Mouse (Mus musculus) lung, embryonic 15.5 days (tissue): ENCODE results near the gene Glrx. TPM values are rescaled to one million over a fixed set of nuclear protein-coding genes. Genes with fewer than 3 reads are reported as not detected.
"Not testable (repeated sequence)": the region's sequence is repeated elsewhere in the genome, so short reads cannot be mapped to it uniquely, and the experiment has no call there.

Experiments used
- ATAC-seq: fragments of 200-750 bp; cut with Nextera tagmentation; 2 replicates; pipeline ENCODE4 v1.8.0; 2017; ENCODE audit warnings: moderate number of reproducible peaks, borderline replicate concordance; ENCODE audit not compliant: low FRiP score, low TSS enrichment; ENCODE audit errors: extremely low read depth
- H3K27ac ChIP-seq: fragments of 300-500 bp; sonication (generic); 2 replicates; pipeline ENCODE4 v1.5.1; 2015; ENCODE audit warnings: moderate library complexity, mild to moderate bottlenecking, inconsistent platforms
- H3K27me3 ChIP-seq: fragments of 300-500 bp; sonication (generic); 2 replicates; pipeline ENCODE4 v1.6.1; 2015; ENCODE audit warnings: inconsistent platforms
- H3K36me3 ChIP-seq: fragments of 300-500 bp; sonication (generic); 2 replicates; pipeline ENCODE4 v1.6.1; 2015; ENCODE audit warnings: inconsistent platforms
- H3K4me1 ChIP-seq: fragments of 300-500 bp; sonication (generic); 2 replicates; pipeline ENCODE4 v1.6.1; 2015; ENCODE audit warnings: inconsistent platforms
- H3K4me2 ChIP-seq: fragments of 300-500 bp; sonication (generic); 2 replicates; pipeline ENCODE4 v1.6.1; 2015; ENCODE audit warnings: inconsistent platforms, mild to moderate bottlenecking, moderate library complexity
- H3K4me3 ChIP-seq: fragments of 300-500 bp; sonication (generic); 2 replicates; pipeline ENCODE4 v1.5.1; 2015; ENCODE audit warnings: mild to moderate bottlenecking, inconsistent platforms
- H3K9ac ChIP-seq: fragments of 300-500 bp; sonication (generic); 2 replicates; pipeline ENCODE4 v1.6.1; 2015; ENCODE audit warnings: inconsistent platforms
- H3K9me3 ChIP-seq: fragments of 300-500 bp; sonication (generic); 2 replicates; pipeline ENCODE4 v1.6.1; 2016; ENCODE audit warnings: inconsistent platforms
- WGBS: fragments of 180-500 bp; shearing (Covaris S2); methylation state at CpG from one replicate; pipeline ENCODE4 v1.1.7; 2015; 5-methylcytosine and 5-hydroxymethylcytosine counted together
- polyA plus RNA-seq: library from polyadenylated mRNA; unstranded; fragments of >200 nt; fragmentation: Nextera tagmentation; extraction: Ambion mirVana; gene quantifications from 2 replicates; pipeline ENCODE4 v1.2.1, GENCODE M21; 2015

The Glrx gene
- polyA plus RNA-seq, 1 experiment from 2014 or later, result 49.9 TPM

- H3K4me2 ChIP-seq, result no peak overlapping the region
- no peaks in the 10 kb centered on the region for H3K27me3 ChIP-seq
- 81% methylated on average over 2 of the region's 2 CpGs for WGBS
- H3K36me3 ChIP-seq, result peaks cover 9% of the 10 kb centered on the region; the same call in 1 of the 2 replicates
- H3K4me3 ChIP-seq, result no peak overlapping the region
- no peak overlapping the region for H3K27ac ChIP-seq
- no peaks in the 10 kb centered on the region for H3K4me1 ChIP-seq
- H3K9ac ChIP-seq, result no peak overlapping the region
- ATAC-seq, result no peak
- H3K9me3 ChIP-seq, result no peaks in the 10 kb centered on the region
Observed at GRCm38 (mm10) chr13:75867876-75868275, 28.2 kb downstream of the Glrx start.

- Histone ChIP-seq H3K9ac (no peak overlapping the region), H3K4me3 (no peak overlapping the region), H3K4me1 (no peaks in the 10 kb centered on the region), H3K27ac (no peak overlapping the region), H3K36me3 (peaks cover 24% of the 10 kb centered on the region), H3K27me3 (no peaks in the 10 kb centered on the region), H3K9me3 (no peaks in the 10 kb centered on the region), H3K4me2 (no peak overlapping the region)
- ATAC-seq, result no peak; the same call in 1 of the 2 replicates
- 62% methylated on average over 4 of the region's 4 CpGs for WGBS
Observed at GRCm38 (mm10) chr13:75874608-75875376, 35.1 kb downstream of the Glrx start.

GRCm38 (mm10) chr13:75876188-75876587 is 36.5 kb downstream of the Glrx start:
- not testable (repeated sequence) for H3K9ac ChIP-seq, H3K27ac ChIP-seq, H3K4me2 ChIP-seq, H3K9me3 ChIP-seq, H3K4me3 ChIP-seq, H3K4me1 ChIP-seq, H3K27me3 ChIP-seq, ATAC-seq
- WGBS, result 72% methylated on average over 7 of the region's 7 CpGs
- H3K36me3 ChIP-seq, result peaks cover 28% of the 10 kb centered on the region

GRCm38 (mm10) chr13:75876592-75876991 is 36.9 kb downstream of the Glrx start:
- Histone ChIP-seq H3K4me2 (no peak overlapping the region), H3K27ac (no peak overlapping the region), H3K4me3 (no peak overlapping the region), H3K9ac (no peak overlapping the region), H3K36me3 (peaks cover 28% of the 10 kb centered on the region; the same call in 1 of the 2 replicates), H3K4me1 (no peaks in the 10 kb centered on the region), H3K9me3 (no peaks in the 10 kb centered on the region), H3K27me3 (no peaks in the 10 kb centered on the region)
- 83% methylated on average over 6 of the region's 6 CpGs for WGBS
- ATAC-seq, result no peak

- Histone ChIP-seq H3K4me2 (no peak overlapping the region), H3K36me3 (peaks cover 24% of the 10 kb centered on the region; the same call in 1 of the 2 replicates), H3K4me1 (no peaks in the 10 kb centered on the region), H3K9ac (no peak overlapping the region), H3K9me3 (no peaks in the 10 kb centered on the region), H3K27ac (no peak overlapping the region), H3K4me3 (no peak overlapping the region), H3K27me3 (no peaks in the 10 kb centered on the region)
- no peak for ATAC-seq
Observed at GRCm38 (mm10) chr13:75877907-75878306, 38.2 kb downstream of the Glrx start.

GRCm38 (mm10) chr13:75879756-75880155 is 40.1 kb downstream of the Glrx start:
- Histone ChIP-seq H3K4me2 (no peak overlapping the region), H3K9ac (no peak overlapping the region), H3K36me3 (peaks cover 15% of the 10 kb centered on the region), H3K4me3 (no peak overlapping the region), H3K27me3 (no peaks in the 10 kb centered on the region), H3K9me3 (no peaks in the 10 kb centered on the region), H3K27ac (no peak overlapping the region), H3K4me1 (no peaks in the 10 kb centered on the region)
- ATAC-seq, result no peak
- WGBS, result 79% methylated on average over 3 of the region's 3 CpGs

- 91% methylated on average over 2 of the region's 2 CpGs for whole genome bisulfite sequencing
- ATAC-seq, result no peak
- no peaks in the 10 kb centered on the region for H3K27me3 ChIP-seq
- no peak overlapping the region for H3K4me3 ChIP-seq
- H3K36me3 ChIP-seq, result peaks cover 17% of the 10 kb centered on the region
- no peaks in the 10 kb centered on the region for H3K9me3 ChIP-seq
- H3K27ac ChIP-seq, result no peak overlapping the region
- no peak overlapping the region for H3K4me2 ChIP-seq
- no peaks in the 10 kb centered on the region for H3K4me1 ChIP-seq
- no peak overlapping the region for H3K9ac ChIP-seq
Observed at GRCm38 (mm10) chr13:75880501-75880900, 40.8 kb downstream of the Glrx start.

- Histone ChIP-seq H3K4me1 (no peaks in the 10 kb centered on the region), H3K36me3 (peaks cover 20% of the 10 kb centered on the region), H3K27me3 (no peaks in the 10 kb centered on the region), H3K4me3 (no peak overlapping the region), H3K9me3 (no peaks in the 10 kb centered on the region; the same call in 1 of the 2 replicates), H3K9ac (no peak overlapping the region), H3K4me2 (no peak overlapping the region), H3K27ac (no peak overlapping the region)
- ATAC-seq, result no peak
- 51% methylated on average over 3 of the region's 3 CpGs for WGBS
Observed at GRCm38 (mm10) chr13:75883792-75884191, 44.1 kb downstream of the Glrx start.

- Histone ChIP-seq H3K9ac (no peak overlapping the region), H3K36me3 (peaks cover 16% of the 10 kb centered on the region), H3K27me3 (no peaks in the 10 kb centered on the region), H3K4me2 (no peak overlapping the region), H3K4me1 (no peaks in the 10 kb centered on the region), H3K4me3 (no peak overlapping the region), H3K27ac (no peak overlapping the region), H3K9me3 (no peaks in the 10 kb centered on the region)
- ATAC-seq, result no peak
- 92% methylated on average over 4 of the region's 4 CpGs for WGBS
Observed at GRCm38 (mm10) chr13:75891868-75892267, 52.2 kb downstream of the Glrx start.

GRCm38 (mm10) chr13:75892291-75892690 is 52.6 kb downstream of the Glrx start:
- Histone ChIP-seq H3K27me3 (no peaks in the 10 kb centered on the region), H3K4me1 (no peaks in the 10 kb centered on the region), H3K36me3 (peaks cover 16% of the 10 kb centered on the region), H3K9me3 (no peaks in the 10 kb centered on the region), H3K4me3 (no peak overlapping the region), H3K4me2 (no peak overlapping the region), H3K9ac (no peak overlapping the region), H3K27ac (no peak overlapping the region)
- 73% methylated on average over 3 of the region's 3 CpGs for WGBS
- ATAC-seq, result no peak

- no peak overlapping the region for H3K27ac ChIP-seq
- H3K9ac ChIP-seq, result no peak overlapping the region
- peaks cover 16% of the 10 kb centered on the region for H3K36me3 ChIP-seq
- H3K4me2 ChIP-seq, result no peak overlapping the region
- H3K4me3 ChIP-seq, result no peak overlapping the region
- no peaks in the 10 kb centered on the region for H3K4me1 ChIP-seq
- H3K9me3 ChIP-seq, result no peaks in the 10 kb centered on the region
- WGBS, result 65% methylated on average over 6 of the region's 6 CpGs
- no peak for ATAC-seq
- no peaks in the 10 kb centered on the region for H3K27me3 ChIP-seq
Observed at GRCm38 (mm10) chr13:75892876-75893275, 53.2 kb downstream of the Glrx start.
